Mouse (Mus musculus): ENCODE results near the gene Ctnnal1. TPM values are rescaled to one million over a fixed set of nuclear protein-coding genes. Genes with fewer than 3 reads are reported as not detected.

Ctnnal1 gene
- 20.6 and 25.6 TPM in 2 replicates for polyA plus RNA-seq (2015; fragmentation: Nextera tagmentation; extraction: Ambion mirVana)

DNA sequence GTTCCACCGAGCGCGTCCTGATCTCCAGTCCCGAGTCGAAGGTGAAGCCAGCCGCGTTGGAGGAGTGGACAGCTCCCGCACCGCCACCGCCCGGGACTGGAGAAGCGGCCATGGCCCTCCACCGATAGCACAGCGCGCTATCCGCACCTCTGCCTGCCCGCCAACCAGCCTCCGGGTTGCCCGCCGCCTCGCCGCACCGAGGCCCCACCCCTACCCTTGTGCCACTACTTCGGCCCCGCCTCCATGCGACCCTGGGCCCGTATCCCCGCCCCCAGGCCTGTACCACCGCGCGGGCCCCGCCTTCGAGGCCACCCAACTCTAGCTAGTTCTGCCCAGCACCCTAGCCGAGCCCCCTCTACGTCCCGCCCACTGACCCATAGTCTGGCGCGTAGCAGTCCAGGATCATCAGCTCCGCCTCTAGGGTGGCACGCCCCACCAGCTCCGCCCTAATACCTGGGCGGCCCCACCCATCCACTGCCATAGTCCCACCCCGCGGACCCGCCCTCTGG is at the start of gene Ctnnal1:
Gene Ctnnal1 (minus strand): TSS at position 186 of the 509 bp plus-strand sequence.
- Histone ChIP-seq H3K4me1 (replicated peaks) (0 out of 2 replicates have a peak, but pooled peaks cover 5% of the 10 kb centered on the region), H3K27me3 (replicated peaks) (no peaks in the 10 kb centered on the region), H3K27ac (peak within 1 kb of the TSS; percentile 80), H3K4me3 (replicated peaks) (peak within 1 kb of the TSS; percentile 79), H3K36me3 (no peaks in the 10 kb centered on the region), H3K4me2 (replicated peaks) (peak within 1 kb of the TSS; percentile 96), H3K9me3 (no peaks in the 10 kb centered on the region), H3K9ac (peak within 1 kb of the TSS; percentile 79)
- peak; percentile 98 for ATAC-seq
- WGBS = under 1% methylated on average over 45 of the region's 45 CpGs

DNA sequence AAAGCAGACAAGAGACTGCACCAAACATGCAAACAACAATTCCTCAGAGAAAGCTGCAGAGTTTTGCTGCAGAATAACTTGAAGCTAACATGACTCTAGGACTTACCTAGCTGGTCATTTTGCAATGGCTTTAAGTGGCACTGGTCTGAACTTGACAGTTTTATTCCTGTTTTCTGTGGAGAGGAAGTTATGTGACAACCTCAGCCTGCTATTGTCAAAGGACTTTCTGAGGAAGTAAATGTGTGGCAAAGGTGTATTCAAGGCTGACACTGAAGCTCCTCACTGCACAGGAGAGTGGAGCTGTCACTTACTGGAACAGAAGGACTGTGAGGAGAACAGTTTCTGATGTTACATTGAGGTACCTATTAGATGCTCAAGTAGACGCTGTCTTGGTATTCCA is 49.8 kb upstream of the Ctnnal1 start:
- H3K4me2 ChIP-seq (replicated peaks) = no peak overlapping the region
- WGBS = 89% methylated on average over 1 of the region's 1 CpGs
- peaks cover 24% of the 10 kb centered on the region for H3K36me3 ChIP-seq
- no peak overlapping the region for H3K9ac ChIP-seq
- no peak overlapping the region for H3K27ac ChIP-seq
- H3K27me3 ChIP-seq (replicated peaks) = no peaks in the 10 kb centered on the region
- H3K4me3 ChIP-seq (replicated peaks) = no peak overlapping the region
- H3K9me3 ChIP-seq = no peaks in the 10 kb centered on the region
- ATAC-seq = no peak
- no peaks in the 10 kb centered on the region for H3K4me1 ChIP-seq (replicated peaks)

- Histone ChIP-seq H3K4me3 (replicated peaks) (no peak overlapping the region), H3K27ac (no peak overlapping the region), H3K4me1 (replicated peaks) (no peaks in the 10 kb centered on the region), H3K9ac (no peak overlapping the region), H3K9me3 (no peaks in the 10 kb centered on the region), H3K27me3 (replicated peaks) (no peaks in the 10 kb centered on the region), H3K4me2 (replicated peaks) (no peak overlapping the region), H3K36me3 (peaks cover 27% of the 10 kb centered on the region)
- no peak for ATAC-seq
- 89% methylated on average over 6 of the region's 6 CpGs for WGBS
Observed at GRCm38 (mm10) chr4:56914338-56914737, 49.4 kb upstream of the Ctnnal1 start.

GRCm38 (mm10) chr4:56912382-56913001 is 47.5 kb upstream of the Ctnnal1 start:
- ATAC-seq = no peak
- Histone ChIP-seq H3K4me1 (replicated peaks) (no peaks in the 10 kb centered on the region), H3K27ac (no peak overlapping the region), H3K4me3 (replicated peaks) (no peak overlapping the region), H3K36me3 (peaks cover 28% of the 10 kb centered on the region), H3K27me3 (replicated peaks) (no peaks in the 10 kb centered on the region), H3K4me2 (replicated peaks) (no peak overlapping the region), H3K9ac (no peak overlapping the region), H3K9me3 (no peaks in the 10 kb centered on the region)
- 90% methylated on average over 7 of the region's 7 CpGs for WGBS

- H3K4me2 ChIP-seq (replicated peaks) = no peak overlapping the region
- H3K9me3 ChIP-seq = no peaks in the 10 kb centered on the region
- H3K4me1 ChIP-seq (replicated peaks) = no peaks in the 10 kb centered on the region
- no peak overlapping the region for H3K27ac ChIP-seq
- H3K27me3 ChIP-seq (replicated peaks) = no peaks in the 10 kb centered on the region
- no peak overlapping the region for H3K9ac ChIP-seq
- H3K36me3 ChIP-seq = peaks cover 22% of the 10 kb centered on the region
- 78% methylated on average over 3 of the region's 3 CpGs for WGBS
- no peak overlapping the region for H3K4me3 ChIP-seq (replicated peaks)
- no peak for ATAC-seq
Observed at GRCm38 (mm10) chr4:56909568-56909967, 44.6 kb upstream of the Ctnnal1 start.

- no peaks in the 10 kb centered on the region for H3K27me3 ChIP-seq (replicated peaks)
- H3K36me3 ChIP-seq = peaks cover 22% of the 10 kb centered on the region
- 85% methylated on average over 5 of the region's 5 CpGs for WGBS
- no peak overlapping the region for H3K9ac ChIP-seq
- no peaks in the 10 kb centered on the region for H3K4me1 ChIP-seq (replicated peaks)
- H3K9me3 ChIP-seq = no peaks in the 10 kb centered on the region
- ATAC-seq = no peak
- no peak overlapping the region for H3K4me2 ChIP-seq (replicated peaks)
- no peak overlapping the region for H3K4me3 ChIP-seq (replicated peaks)
- H3K27ac ChIP-seq = no peak overlapping the region
Observed at GRCm38 (mm10) chr4:56907671-56908070, 42.7 kb upstream of the Ctnnal1 start.

- H3K9ac ChIP-seq = no peak overlapping the region
- no peaks in the 10 kb centered on the region for H3K27me3 ChIP-seq (replicated peaks)
- 91% methylated on average over 3 of the region's 3 CpGs for WGBS
- no peak overlapping the region for H3K27ac ChIP-seq
- H3K4me3 ChIP-seq (replicated peaks) = no peak overlapping the region
- ATAC-seq = no peak
- no peaks in the 10 kb centered on the region for H3K9me3 ChIP-seq
- H3K4me2 ChIP-seq (replicated peaks) = no peak overlapping the region
- peaks cover 24% of the 10 kb centered on the region for H3K36me3 ChIP-seq
- H3K4me1 ChIP-seq (replicated peaks) = no peaks in the 10 kb centered on the region
Observed at GRCm38 (mm10) chr4:56906926-56907325, 41.9 kb upstream of the Ctnnal1 start.

GRCm38 (mm10) chr4:56905507-56905906 is 40.5 kb upstream of the Ctnnal1 start:
- Histone ChIP-seq H3K27me3 (replicated peaks) (no peaks in the 10 kb centered on the region), H3K36me3 (peaks cover 25% of the 10 kb centered on the region), H3K4me2 (replicated peaks) (no peak overlapping the region), H3K4me1 (replicated peaks) (no peaks in the 10 kb centered on the region), H3K9ac (no peak overlapping the region), H3K9me3 (no peaks in the 10 kb centered on the region), H3K27ac (no peak overlapping the region), H3K4me3 (replicated peaks) (no peak overlapping the region)
- 83% methylated on average over 5 of the region's 5 CpGs for WGBS
- ATAC-seq = no peak

- Histone ChIP-seq H3K36me3 (peaks cover 25% of the 10 kb centered on the region), H3K9ac (no peak overlapping the region), H3K4me3 (replicated peaks) (no peak overlapping the region), H3K4me1 (replicated peaks) (no peaks in the 10 kb centered on the region), H3K27me3 (replicated peaks) (no peaks in the 10 kb centered on the region), H3K27ac (no peak overlapping the region), H3K9me3 (no peaks in the 10 kb centered on the region), H3K4me2 (replicated peaks) (no peak overlapping the region)
- ATAC-seq = no peak
- WGBS = 96% methylated on average over 2 of the region's 2 CpGs
Observed at GRCm38 (mm10) chr4:56901671-56902070, 36.7 kb upstream of the Ctnnal1 start.

DNA sequence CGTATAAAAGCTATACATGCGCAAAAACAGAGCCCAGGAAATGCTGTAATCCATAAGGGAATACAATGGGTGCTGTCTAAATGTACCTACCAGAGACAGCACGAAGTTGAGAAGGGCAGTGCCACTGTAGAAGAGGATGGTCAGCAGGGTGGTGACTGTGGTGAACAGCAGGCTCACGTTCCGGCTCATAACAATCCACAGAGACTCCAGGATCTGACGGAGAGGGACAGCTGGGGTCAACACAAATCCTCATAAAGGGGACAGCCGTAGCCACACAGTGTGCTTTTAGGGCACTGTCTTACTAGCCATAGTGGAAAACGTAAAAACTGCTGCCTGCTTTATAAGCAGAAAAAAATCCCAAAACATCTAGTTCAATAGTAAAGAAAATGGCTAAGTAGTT is 34.2 kb upstream of the Ctnnal1 start:
- H3K36me3 ChIP-seq = peaks cover 28% of the 10 kb centered on the region
- H3K4me3 ChIP-seq (replicated peaks) = no peak overlapping the region
- H3K9ac ChIP-seq = no peak overlapping the region
- H3K27me3 ChIP-seq (replicated peaks) = no peaks in the 10 kb centered on the region
- no peak for ATAC-seq
- no peak overlapping the region for H3K27ac ChIP-seq
- H3K4me2 ChIP-seq (replicated peaks) = no peak overlapping the region
- H3K4me1 ChIP-seq (replicated peaks) = no peaks in the 10 kb centered on the region
- no peaks in the 10 kb centered on the region for H3K9me3 ChIP-seq
- 93% methylated on average over 8 of the region's 8 CpGs for WGBS

GRCm38 (mm10) chr4:56897511-56897910 is 32.5 kb upstream of the Ctnnal1 start:
- Histone ChIP-seq H3K9me3 (no peaks in the 10 kb centered on the region), H3K27ac (no peak overlapping the region), H3K4me2 (replicated peaks) (no peak overlapping the region), H3K36me3 (peaks cover 17% of the 10 kb centered on the region), H3K4me1 (replicated peaks) (no peaks in the 10 kb centered on the region), H3K4me3 (replicated peaks) (no peak overlapping the region), H3K9ac (no peak overlapping the region), H3K27me3 (replicated peaks) (no peaks in the 10 kb centered on the region)
- WGBS = 75% methylated on average over 3 of the region's 3 CpGs
- no peak for ATAC-seq

DNA sequence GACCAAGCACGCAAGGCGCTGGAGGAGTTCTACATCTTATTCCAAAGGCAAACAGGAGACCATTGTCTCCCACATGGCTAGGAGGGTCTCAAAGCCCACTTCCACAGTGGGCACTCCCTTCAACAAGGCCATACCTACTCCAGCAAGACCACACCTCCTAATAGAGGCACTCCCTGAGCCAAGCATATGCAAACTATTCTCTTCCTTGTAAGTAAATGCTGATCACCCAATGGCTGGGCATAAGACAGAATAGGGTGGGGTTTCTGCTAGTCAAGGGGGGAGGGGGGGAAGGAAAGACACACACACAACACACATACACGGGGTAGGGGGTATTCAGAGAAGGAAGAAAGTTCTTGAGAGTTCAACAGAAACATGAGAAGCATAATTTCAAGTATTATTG is 29.2 kb upstream of the Ctnnal1 start:
- no peaks in the 10 kb centered on the region for H3K9me3 ChIP-seq
- no peaks in the 10 kb centered on the region for H3K4me1 ChIP-seq (replicated peaks)
- no peaks in the 10 kb centered on the region for H3K27me3 ChIP-seq (replicated peaks)
- H3K9ac ChIP-seq = no peak overlapping the region
- 94% methylated on average over 3 of the region's 3 CpGs for WGBS
- no peak overlapping the region for H3K4me2 ChIP-seq (replicated peaks)
- ATAC-seq = no peak
- no peak overlapping the region for H3K4me3 ChIP-seq (replicated peaks)
- no peak overlapping the region for H3K27ac ChIP-seq
- H3K36me3 ChIP-seq = peaks cover 9% of the 10 kb centered on the region; the same call in 1 of the 2 replicates

DNA sequence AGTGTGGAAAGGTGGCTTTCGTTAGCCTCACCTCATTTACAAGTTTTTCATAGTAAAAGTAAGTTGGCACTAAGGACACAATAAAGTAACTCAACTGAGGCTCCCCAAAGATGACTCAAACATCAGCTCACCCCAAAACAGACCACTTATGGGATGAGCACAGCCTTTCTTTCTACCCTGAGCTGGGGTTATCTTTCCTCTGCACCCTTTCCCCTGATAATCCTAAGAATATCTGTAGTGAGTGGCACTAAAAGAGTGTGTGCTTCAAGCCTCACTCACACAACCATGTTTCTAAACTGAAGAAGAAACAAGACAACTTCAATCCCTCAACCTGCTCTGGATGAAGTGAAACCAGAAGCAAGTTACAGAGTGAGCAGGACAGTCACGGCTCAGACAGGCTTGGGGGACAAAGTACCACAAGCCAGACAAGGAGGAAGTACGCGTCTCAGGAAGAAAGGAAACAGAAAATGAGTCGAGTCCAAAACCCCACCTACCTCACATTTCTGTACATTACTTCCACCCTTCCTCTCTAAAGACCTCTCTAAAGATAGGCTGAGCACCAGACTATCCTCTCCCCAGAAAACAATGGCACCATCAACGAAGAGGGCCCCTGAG is 27.6 kb upstream of the Ctnnal1 start:
- peaks cover 7% of the 10 kb centered on the region; the same call in 1 of the 2 replicates for H3K36me3 ChIP-seq
- H3K9ac ChIP-seq = no peak overlapping the region
- H3K4me1 ChIP-seq (replicated peaks) = no peaks in the 10 kb centered on the region
- ATAC-seq = peak; percentile 72; the same call in 1 of the 2 replicates
- no peaks in the 10 kb centered on the region for H3K27me3 ChIP-seq (replicated peaks)
- H3K4me2 ChIP-seq (replicated peaks) = no peak overlapping the region
- no peaks in the 10 kb centered on the region for H3K9me3 ChIP-seq
- 72% methylated on average over 6 of the region's 6 CpGs for WGBS
- H3K4me3 ChIP-seq (replicated peaks) = no peak overlapping the region
- no peak overlapping the region for H3K27ac ChIP-seq

Data from intestine, embryonic 15.5 days (tissue).